Mouse (Mus musculus) kidney, adult 18-20 months (tissue): Measurements from ENCODE around the gene Dhrs3.

Experiments
- DNase-seq: peaks from one replicate; pipeline ENCODE4 v3.0.0; 2021

Dhrs3 gene

GRCm38 (mm10) chr4:144898737-144899136 is 6.1 kb downstream of the Dhrs3 start:
- no peak for DNase-seq

DNA sequence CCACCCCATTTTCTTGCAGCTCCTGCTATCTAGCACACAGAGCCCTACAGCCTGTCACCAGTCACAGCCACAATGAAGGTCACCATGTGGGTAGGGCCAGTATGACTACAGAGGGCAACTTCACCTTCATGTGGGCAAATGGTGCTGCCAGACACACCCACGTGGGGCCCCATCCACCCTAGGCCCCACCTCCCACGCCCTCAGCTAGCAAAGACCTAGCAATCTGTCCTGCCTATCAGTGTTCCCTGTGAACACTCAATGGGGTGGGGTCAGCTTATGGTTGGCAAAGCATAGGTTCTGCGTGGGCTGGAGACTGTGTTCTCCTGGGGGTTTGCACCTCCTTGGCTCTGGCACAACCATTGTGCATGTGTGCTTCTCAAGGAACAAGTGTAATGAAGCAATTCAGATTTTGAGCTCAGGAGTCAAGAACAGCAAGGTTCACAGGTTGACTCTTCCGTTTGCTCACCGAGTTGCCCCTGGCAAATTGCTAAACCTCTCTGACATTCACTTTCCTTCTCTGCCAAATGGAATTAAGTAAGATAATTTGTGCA is 9.0 kb downstream of the Dhrs3 start:
- DNase-seq = peak; percentile 31

- peak; percentile 3 for DNase-seq
These were observed 10.5 kb downstream of the Dhrs3 start for GRCm38 (mm10) chr4:144903088-144903487.

DNA sequence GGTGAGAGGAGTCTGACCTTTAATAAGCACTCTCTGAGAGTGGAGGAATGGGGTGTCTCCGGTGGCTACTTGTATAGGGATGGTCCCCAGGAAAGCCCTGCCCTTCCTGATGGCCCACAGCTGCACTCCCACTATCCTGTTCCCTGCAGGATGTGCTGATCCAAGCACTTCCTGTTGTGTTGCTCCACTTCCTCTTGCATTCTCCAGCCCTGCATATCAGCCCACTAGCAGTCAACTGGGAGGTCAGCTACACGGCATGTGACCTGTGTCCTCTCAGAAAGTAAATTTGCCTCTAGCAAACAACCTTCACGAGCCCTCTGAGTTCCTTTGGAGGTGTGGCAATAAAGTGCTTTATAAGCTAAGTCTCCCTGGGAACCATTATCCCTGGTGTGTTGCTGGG is 11.3 kb downstream of the Dhrs3 start:
- DNase-seq = peak; percentile 76

DNA sequence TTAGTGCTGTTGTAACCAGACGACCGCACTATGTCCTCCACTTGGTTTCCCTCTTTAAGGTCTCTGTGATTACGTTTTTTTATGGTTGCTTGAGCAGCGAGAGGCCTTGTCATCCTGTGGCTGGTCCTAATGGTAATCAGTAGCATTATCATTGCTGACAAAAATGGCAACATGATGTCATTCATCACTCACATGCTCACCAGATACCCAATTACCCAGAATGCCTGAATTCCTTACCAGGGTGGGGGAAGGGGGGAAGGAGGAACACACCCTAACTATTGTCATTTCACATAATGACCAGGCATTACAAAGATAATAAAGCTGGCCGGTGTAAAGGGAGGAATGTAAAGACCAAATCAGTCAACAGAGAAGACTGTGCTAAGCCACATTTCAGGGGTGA is 12.5 kb downstream of the Dhrs3 start:
- DNase-seq = no peak

GRCm38 (mm10) chr4:144906001-144906889 is 13.6 kb downstream of the Dhrs3 start:
- DNase-seq = no peak

DNA sequence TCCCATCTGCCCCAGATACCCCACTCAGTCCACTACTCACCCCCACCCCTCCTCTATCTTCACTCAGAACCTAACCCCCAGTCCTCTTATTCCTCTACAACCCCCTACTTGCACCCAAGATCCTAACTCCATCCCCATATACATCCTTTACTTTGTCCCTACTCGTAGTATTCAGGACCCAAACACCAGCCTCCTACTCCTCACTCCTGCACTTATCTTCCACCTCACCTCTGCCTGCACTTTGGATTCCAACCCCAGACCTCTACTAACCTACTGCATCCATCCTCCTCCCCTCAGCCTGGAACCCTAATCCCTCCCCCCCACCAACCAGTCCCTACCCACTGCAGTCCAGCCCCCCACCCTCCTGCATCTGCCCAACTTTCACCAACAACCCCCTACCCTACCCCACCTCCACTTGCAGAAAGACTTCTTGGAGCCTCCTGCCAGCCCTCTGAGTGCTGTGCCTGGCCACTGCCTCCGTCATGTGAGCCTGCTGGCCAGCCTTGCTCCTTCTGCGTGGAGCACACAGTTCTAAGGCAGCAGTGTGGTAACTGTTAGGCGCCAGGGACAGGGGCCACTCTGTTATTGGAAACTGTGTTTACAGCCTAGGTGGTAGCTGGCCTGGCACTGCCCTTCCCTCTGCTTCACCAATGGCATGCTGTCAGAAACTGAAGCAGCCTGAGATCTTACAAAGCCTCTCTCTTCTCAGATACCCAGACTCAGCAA is 14.5 kb downstream of the Dhrs3 start:
- DNase-seq = no peak

- no peak for DNase-seq
These were observed 16.2 kb downstream of the Dhrs3 start for GRCm38 (mm10) chr4:144908825-144909224.

DNA sequence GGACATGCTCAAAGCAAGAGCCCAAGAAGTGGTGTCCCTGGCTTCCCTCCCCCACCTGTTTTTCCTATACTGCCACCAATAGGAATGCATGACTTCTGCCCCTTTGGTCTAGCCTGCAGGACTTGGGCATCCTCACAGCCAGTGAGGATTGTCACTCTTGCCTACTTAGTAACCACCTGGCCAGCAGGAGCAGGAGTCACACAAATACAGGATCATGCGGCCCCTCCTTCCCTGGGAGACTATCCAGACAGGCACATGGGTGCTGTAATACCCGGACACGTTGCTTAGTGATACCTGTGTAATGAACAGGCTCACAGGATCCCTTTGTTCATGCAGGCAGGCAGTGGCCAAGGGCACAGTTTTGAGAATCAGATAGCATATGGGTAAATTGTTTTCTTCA is 17.7 kb downstream of the Dhrs3 start:
- DNase-seq = no peak

DNA sequence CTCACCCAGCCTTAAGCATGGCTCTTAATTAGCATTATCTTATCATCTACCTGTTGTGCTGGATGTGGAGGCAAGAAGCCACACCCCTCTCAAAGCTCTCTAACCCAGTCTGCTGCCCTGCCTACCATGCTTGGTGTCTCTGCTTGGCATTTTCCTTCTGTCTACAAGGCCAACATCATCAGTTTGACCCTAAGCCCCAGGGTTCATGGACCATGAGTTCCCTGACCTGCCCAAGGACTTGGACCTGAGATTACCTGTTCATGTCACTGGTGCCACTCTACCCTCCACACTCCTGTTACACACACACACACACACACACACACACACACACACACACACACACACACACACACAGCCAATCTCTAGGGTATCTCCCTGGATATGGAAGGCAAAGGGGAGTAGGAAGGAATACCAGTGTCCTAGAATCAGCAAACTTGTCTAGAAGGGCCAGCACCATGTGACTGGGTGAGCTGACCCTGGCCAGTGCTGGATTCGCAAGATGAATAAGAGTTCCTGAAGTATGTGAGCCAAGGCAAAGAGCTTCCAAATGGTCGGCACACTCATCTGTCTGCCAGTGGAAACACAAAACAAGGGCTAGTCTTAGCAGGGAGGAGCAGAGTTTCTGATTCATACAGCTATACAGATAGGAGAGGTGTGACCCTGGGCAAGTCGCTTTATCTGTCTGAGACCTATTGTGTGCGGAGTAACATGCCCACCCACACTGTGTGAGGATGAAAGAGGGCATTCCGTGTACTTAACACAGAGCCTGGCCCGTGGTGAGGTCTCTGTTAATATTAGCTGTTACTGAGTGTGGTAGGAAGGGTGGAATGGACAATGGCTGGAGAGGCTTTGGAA is 20.9 kb downstream of the Dhrs3 start:
- DNase-seq = no peak

DNA sequence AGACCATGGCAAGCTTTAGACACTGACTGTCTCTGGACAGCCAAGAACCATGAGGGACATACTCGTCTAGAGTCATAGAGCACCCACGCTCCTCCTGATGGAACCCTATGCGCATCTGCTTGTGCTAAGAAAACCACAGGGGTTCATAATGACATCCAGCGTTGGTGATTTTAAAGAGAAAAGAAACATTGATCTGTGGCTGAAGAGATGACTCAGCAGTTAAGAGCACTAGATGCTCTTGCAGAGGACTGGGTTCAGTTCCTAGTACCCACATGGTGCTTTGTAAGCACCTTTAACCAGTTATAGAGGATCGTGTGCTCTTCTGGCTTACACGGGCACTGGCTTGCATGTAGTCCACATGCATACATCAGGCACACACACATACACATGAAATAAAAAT is 23.9 kb downstream of the Dhrs3 start:
- DNase-seq = no peak

DNA sequence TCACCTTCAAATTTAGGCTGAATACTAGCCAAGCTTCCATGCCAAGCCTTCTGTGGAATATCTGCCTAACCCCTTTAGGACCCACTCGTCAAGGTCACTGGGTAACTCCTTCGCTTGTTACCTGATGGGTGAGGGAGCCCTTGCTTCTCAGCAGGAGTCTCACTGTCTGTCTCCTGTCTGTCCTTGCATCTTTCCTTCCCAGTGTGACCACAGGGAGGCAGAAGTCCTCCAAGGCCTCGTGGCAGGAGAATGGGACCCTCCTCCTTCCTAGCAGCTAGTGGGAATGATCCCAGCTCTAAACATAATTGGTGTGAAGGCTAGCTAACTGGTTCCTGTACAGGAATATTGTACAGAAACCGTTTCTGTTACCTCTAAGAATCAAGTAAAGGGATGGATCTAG is 24.5 kb downstream of the Dhrs3 start:
- DNase-seq = no peak

DNA sequence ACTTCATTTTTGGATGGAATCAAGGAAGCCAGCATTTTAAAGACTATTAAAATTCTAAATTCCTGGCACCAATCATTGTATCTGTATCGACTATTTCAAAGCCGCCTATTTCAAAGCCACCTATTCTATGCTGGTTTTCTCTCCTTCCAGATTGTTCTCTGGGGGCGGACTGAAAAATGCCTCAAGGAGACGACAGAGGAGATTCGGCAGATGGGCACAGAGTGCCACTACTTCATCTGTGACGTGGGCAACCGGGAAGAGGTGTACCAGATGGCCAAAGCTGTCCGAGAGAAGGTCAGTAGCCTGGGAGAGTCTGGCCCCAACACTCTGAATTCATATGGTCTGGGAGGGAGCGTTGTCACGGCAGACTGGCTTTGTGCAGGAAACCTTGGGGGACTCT is 25.9 kb downstream of the Dhrs3 start:
- DNase-seq = no peak

GRCm38 (mm10) chr4:144928693-144929436 is 36.2 kb downstream of the Dhrs3 start:
- no peak for DNase-seq

- peak; percentile 92 for DNase-seq
These were observed 37.2 kb downstream of the Dhrs3 start for GRCm38 (mm10) chr4:144929811-144930221.

- peak; percentile 82 for DNase-seq
These were observed 37.7 kb downstream of the Dhrs3 start for GRCm38 (mm10) chr4:144930366-144930765.

DNA sequence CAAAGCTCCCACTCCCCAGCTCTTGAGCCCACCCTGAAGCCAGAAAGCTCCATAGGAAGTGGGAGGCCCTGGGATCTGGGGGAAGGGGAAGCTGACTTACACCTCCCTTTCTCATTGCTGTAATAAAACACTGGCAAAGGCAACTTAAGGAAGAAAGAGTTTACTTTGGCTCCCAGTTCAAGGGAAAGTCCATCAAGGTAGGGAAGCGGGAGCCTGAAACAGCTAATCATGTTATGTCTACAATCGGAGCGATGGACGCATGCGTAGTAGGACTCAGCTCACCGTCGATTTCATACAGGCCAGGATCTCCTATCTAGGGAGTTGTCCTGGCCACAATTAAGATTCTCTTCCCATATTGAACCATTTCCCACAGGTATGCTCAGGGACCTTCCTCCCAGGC is 38.5 kb downstream of the Dhrs3 start:
- DNase-seq = no peak

DNA sequence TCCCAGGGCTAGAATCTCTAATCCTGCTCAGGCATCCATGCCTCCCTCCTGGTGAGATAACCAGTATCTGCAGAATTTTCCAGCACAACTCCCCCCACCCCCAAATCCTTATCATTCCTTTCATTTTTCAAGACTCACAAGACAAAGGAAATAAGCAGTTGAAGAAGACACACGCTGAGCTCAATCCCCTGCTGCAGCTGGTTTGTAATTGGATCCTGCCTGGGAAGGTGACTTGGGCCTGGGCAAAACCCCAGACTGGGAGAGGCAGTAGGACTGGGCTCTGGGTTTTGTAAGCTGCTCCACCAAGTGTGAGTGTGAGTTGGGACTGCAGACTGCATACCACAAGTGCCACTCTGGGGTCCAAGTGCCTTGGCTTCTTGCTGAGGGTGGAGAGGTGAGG is 41.9 kb downstream of the Dhrs3 start:
- no peak for DNase-seq

GRCm38 (mm10) chr4:144936563-144937154 is 44.0 kb downstream of the Dhrs3 start:
- DNase-seq = no peak

GRCm38 (mm10) chr4:144939847-144940411 is 47.3 kb downstream of the Dhrs3 start:
- DNase-seq = no peak

GRCm38 (mm10) chr4:144940796-144941462 is 48.3 kb downstream of the Dhrs3 start:
- DNase-seq = no peak
